Mouse (Mus musculus): ENCODE measurements around the gene Zfp119a.
"Not testable (repeated sequence)": the region's sequence is repeated elsewhere in the genome, so short reads cannot be mapped to it uniquely, and the experiment has no call there.

Zfp119a gene

DNA sequence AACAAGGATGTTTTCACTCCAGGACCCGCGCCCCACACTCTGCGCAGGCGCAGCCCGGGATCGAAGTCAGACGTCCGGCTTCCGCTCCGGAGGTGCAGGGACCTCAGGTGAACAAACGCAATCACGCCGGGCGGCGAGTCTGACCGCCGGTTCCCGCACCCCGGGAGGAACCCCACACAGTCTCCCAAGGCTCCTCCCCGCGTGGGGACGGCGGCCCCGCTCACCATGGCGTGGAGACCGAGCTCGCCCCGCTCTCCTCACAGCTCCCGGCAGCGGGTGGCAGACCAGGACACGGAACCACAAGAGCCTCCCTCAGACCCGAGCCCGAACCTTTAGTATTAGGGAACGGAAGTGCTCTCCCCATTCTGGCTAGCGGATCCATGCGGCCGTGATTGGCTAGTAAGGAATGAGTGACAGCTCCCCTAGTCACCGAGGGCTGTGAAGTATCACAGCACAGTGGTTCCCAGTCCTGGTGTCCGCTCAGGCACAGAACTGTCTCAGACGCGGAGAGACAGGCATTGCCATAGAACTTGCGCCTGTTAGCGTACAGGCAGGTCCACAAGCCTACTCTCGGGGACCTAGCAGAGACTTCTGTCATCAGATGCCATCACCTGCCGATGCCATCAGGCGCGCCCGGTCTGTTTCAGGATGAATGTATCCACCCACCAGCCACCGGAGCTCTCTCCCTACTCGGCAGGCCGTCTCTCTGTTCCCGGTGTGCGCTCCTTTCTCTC is at the start of gene Zfp119a:
TSS of gene Zfp119a (minus strand) at position 295 of the 734 bp plus-strand sequence.
- peak; percentile 81 for DNase-seq (ENCODE audit: low spot score)

DNA sequence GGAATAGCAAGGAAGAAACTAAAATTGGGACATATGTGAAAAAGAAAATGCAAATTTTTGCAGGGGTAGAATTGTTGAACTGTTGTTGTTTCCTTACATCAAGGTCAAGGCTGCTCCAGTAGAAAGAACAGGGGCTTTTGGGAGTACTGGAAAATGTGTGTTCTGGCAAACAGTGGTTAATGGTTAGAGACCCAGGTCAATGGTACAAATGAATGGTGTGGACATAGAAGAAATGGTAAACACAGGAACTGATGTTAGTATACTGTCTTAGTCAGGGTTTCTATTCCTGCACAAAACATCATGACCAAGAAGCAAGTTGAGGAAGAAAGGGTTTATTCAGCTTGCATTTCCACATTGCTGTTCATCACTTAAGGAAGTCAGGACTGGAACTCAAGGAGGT is 27.9 kb upstream of the Zfp119a start:
- DNase-seq (ENCODE audit: low spot score) = no peak

DNA sequence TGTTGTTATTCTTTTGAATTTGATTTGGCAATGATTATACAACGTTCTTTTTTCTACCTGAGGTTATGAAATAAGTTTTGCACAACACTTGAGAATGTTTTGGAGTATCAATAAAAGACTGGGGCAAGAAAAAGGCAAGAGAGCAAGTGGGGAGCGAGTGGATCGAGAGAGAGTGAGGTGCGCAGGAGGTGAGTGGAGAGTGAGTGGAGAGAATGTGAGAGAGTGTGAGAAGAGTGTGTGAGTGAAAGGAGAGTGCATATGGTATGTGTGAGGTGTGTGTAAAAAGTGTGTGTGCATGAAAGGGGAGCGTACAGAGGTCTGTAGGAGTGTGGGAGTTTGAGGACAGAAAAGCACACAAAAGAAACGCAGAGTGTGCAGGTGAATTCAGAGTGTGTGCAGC is 25.4 kb upstream of the Zfp119a start:
- DNase-seq (ENCODE audit: low spot score) = no peak

DNA sequence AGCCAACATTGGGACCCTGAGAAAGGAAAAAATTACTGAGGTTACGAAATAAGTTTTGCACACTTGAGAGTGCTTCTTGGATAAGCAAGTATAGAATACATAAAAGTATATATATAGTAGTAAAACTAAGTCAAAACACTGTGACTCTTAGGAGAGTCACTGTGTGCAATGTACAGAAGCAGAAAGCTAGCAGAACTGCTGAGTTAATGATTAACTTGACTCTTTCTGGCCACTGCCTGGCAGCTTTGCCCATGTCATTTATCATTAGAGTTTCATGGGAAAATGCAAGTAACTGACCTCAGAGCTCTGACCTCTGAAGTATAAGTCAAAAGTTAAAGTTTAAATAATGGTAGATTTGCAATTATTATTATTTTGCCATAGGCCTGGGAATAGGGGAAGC is 25.0 kb upstream of the Zfp119a start:
- DNase-seq (ENCODE audit: low spot score) = no peak

DNA sequence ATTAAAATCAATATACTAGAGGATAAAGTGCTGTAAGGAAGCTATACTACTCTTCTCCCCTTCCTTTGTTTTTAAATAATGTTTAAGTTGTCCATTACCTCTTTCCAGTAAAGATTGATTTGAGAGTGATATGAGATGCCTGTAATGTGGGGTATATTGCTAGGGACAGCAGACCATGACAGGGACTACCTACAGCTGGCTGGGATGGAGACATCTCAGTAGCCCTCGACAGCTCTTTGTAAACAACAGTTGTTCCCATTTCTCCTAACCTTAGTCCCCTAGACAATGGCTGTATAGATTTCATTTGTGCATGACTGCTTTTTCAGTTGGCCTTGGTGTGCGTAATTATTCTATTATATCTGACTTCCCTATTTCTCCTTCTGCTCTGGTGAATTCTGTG is 24.4 kb upstream of the Zfp119a start:
- no peak for DNase-seq (ENCODE audit: low spot score)

DNA sequence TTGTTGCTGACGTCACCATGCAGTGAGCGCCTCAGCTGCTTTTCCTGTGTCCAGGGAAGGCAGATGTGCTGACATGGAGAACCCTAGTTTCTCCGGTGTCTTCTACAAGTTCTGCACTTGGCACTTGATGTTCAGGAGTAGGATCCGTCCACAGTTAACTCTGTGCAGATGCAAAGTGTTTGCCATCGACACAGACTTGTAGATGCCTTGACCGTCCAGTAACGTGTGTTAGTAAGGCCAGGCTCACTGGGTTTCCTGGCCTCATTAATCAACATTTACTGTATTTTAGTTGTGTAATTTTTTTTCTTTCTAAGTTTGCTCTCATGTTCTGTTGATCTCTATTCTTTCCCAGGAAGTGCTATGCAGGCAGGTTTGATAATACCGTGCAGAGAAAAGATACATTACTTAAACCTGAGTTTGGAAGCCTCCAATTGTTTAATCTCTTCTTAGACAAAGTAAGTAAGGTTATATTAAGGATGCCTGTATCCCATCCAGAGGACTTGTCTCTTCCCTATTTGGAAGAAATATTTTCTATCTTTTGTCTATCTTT is 13.8 kb upstream of the Zfp119a start:
- DNase-seq (ENCODE audit: low spot score) = peak; percentile 13

DNA sequence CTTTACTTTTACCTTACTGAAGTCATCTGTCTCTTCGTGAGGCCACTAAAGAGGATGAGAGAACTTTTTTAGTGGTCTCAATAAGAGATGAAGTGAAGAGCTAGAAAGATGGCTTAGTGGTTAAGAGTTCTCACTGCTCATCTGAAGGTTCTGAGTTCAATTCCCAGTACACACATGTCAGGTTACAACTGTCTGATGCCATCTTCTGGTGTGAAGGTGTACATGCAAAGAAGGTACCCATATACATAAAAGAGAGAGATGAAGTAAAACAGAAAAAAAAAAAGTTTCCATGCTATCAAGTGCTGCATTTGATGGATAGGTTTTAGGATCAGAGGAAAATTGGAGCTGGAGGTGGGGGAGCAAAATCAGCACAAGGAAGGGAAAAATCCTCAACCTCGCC is 6.2 kb upstream of the Zfp119a start:
- DNase-seq (ENCODE audit: low spot score) = no peak

DNA sequence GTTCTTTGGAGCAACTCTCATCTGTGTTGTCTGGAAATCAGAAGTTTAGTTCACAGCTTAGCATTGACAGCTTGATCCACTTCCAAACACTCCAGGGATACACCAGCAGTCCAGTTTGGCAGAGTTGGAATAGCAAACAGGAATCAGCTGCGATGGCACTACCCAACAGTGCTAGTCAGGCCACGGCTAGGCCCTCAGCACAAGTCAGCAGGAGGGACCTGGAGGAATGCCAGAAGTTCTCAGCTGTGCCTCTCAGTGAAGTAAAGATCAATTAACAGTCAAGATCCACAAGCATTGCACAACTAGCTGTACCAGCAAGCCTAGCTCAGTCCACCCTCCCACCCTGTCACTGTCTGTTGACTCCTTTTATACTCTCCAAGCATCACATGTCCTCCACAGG is 4.9 kb upstream of the Zfp119a start:
- no peak for DNase-seq (ENCODE audit: low spot score)

DNA sequence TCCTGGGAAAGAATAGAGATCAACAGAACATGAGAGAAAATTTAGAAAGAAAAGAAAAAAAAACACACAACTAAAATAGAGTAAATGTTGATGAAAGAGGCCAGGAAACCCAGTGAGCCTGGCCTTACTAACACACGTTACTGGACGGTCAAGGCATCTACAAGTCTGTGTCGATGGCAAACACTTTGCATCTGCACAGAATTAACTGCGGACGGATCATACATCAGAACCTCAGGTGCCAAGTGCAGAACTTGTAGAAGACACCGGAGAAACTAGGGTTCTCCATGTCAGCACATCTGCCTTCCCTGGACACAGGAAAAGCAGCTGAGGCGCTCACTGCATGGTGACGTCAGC is 471 bp downstream of the Zfp119a start:
- DNase-seq (ENCODE audit: low spot score) = not testable (repeated sequence)

DNA sequence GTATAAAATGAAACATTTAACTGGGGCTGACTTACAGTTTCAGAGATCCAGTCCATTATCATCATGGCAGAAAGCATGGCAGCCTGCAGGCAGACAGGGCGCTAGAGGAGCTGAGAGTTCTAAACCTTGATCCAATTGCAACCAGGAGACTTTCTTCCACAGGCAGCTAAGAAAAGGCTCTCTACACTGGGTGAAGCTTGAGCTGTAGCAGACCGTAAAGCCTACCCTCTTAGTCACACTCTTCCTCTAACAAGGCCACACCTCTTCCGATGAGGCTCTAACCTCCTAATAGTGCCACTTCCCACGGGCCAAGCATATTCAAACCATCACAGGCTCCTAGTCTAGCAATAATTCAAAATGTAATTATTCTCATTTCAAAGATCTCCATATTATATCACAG is 1.5 kb downstream of the Zfp119a start:
- DNase-seq (ENCODE audit: low spot score) = no peak

DNA sequence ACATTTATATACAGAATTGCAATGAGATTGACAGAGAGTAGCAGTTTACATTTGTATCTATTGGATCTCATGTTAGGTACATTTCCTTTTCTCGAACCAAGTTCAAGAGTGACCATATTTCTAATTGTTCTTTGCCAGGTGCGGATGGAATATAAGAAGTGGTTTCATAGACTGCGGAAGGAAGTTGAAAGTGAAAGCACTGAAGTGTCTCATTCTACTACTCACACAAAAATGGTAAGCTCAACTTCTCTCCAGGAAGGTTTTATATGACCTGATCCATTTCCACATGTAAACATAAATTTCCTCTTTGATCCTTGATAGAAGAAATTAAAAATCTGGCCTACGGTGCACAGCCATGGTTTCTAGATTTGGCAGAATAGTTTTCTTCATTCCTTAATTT is 35.7 kb downstream of the Zfp119a start:
- DNase-seq (ENCODE audit: low spot score) = no peak

DNA sequence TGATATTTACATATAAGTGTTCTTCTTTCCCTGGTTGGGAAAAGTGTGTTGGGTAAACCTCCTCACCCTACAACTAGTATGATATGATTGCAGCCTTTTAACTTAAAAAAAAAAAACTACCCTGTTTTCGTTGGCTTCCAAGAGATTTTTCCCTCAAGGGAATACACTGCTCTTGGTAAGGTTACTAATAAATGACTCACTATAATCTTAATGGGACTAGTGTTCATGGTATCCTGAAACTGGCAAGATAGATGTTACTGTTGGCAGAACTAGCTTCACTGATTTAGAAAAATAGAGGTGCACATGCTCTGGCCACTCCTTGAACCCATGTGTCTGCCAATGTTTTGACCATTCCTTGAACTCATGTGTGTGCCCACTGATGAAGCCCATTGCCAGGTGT is 57.2 kb downstream of the Zfp119a start:
- DNase-seq (ENCODE audit: low spot score) = no peak

DNA sequence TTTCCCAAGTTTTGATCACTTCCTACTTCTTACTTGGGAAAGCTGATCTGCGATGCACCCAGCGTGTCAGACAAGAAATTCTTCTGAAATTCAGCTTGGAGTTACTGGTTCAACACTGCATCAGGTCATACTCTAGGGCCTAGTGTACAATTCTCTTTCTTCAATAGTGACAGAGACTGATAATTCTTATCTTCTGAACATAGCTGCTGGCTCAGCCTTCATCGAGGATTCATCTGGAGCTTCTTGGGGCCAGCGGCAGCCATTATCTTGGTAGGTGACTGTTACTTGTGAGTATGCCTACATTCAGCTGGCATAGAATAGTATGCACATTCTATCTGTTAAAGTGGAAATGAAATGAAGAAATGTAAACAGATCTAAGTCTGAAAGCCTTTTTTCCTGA is 61.9 kb downstream of the Zfp119a start:
- no peak for DNase-seq (ENCODE audit: low spot score)

Data from testis, postnatal 14 days (tissue).